28 mouse cellular contexts compared by ENCODE assay signal in genomic region chr15:80931345-80931960, GRCm38 (mm10). TPM values are rescaled to one million over a fixed set of nuclear protein-coding genes. Genes with fewer than 3 reads are reported as not detected.
A peak's percentile ranks its signal among the peaks of the same experiment; 100 is the strongest.
DNase-seq lines count a peak whose midpoint lies in the region; ATAC-seq and TF ChIP-seq lines count a peak whose summit lies in the region.
"Had no signal": no experiment of that assay in that cellular context is flagged by ENCODE, and none has a peak within 500 bp of the region (broad histone marks: within the 10 kb centered on the region; RNA-seq: fewer than 3 reads in every experiment).

No protein-coding gene starts in this region.

- H3K9ac ChIP-seq in embryonic facial prominence, embryonic 13.5 days = no peak overlapping the region
- H3K9ac ChIP-seq: embryonic facial prominence, embryonic 12.5 days; forebrain, embryonic 12.5 days; forebrain, postnatal 0 days; heart, embryonic 12.5 days; hindbrain, embryonic 12.5 days; lung, embryonic 15.5 days; midbrain, embryonic 12.5 days; neural tube, embryonic 13.5 days had no signal

- H3K4me1 ChIP-seq in embryonic facial prominence, embryonic 13.5 days = peaks cover 12% of the 10 kb centered on the region
- H3K4me1 ChIP-seq in embryonic facial prominence, embryonic 10.5 days = peaks cover 13% of the 10 kb centered on the region
- no peaks in the 10 kb centered on the region for H3K4me1 ChIP-seq in spleen, adult 2 months (ENCODE audit: control insufficient read depth, insufficient read depth, insufficient read length)
- peaks cover 10% of the 10 kb centered on the region for H3K4me1 ChIP-seq in hindbrain, embryonic 10.5 days (replicated peaks)
- H3K4me1 ChIP-seq: hindbrain, embryonic 12.5 days; lung, embryonic 15.5 days; neural tube, embryonic 13.5 days had no signal

- intact Hi-C loops in gastrocnemius, adult 2 months (cut with DNase I) = no loop called here

- H3K4me3 ChIP-seq in embryonic facial prominence, embryonic 13.5 days = no peak overlapping the region
- H3K4me3 ChIP-seq in embryonic facial prominence, embryonic 10.5 days = no peak overlapping the region
- H3K4me3 ChIP-seq in spleen, adult 2 months (ENCODE audit: extremely low read depth, insufficient read depth, insufficient read length) = no peak overlapping the region
- no peak overlapping the region for H3K4me3 ChIP-seq in hindbrain, embryonic 10.5 days
- no peak overlapping the region for H3K4me3 ChIP-seq in gastrocnemius, adult 2 months
- H3K4me3 ChIP-seq: embryonic facial prominence, embryonic 12.5 days; forebrain, embryonic 12.5 days; heart, embryonic 12.5 days; hindbrain, embryonic 12.5 days; lung, embryonic 15.5 days; midbrain, embryonic 12.5 days; myocyte; neural tube, embryonic 13.5 days had no signal

- TF ChIP-seq POLR2A in spleen, adult 2 months (IDR thresholded peaks at IDR 0.05; ENCODE audit: low read depth, low read length) = no peak

- no peak for DNase-seq in embryonic facial prominence, embryonic 10.5 days (ENCODE audit: low spot score)
- no peak for DNase-seq in spleen, adult 2 months (ENCODE audit: low read depth in 1 of 2, low spot score in 2 of 2)
- DNase-seq in spleen, adult 12 weeks (ENCODE audit: low spot score) = no peak
- DNase-seq in thymus, postnatal 14 days = peak; percentile 55
- no peak for DNase-seq in hindbrain, embryonic 10.5 days (ENCODE audit: low spot score)
- no peak for DNase-seq in gastrocnemius, adult 2 months
- no peak for DNase-seq in urinary bladder, postnatal 4 days (ENCODE audit: low spot score in 2 of 2)
- DNase-seq: adrenal gland, postnatal 10 days; cerebellum, adult 8-10 months; cerebellum, postnatal 25 days; forebrain, postnatal 0 days; gastrocnemius, postnatal 14 days; kidney, adult 9 months; kidney, postnatal 10 days; layer of hippocampus, postnatal 36 days; right cerebral cortex, postnatal 4 days had no signal

- WGBS in embryonic facial prominence, embryonic 13.5 days = 83% methylated on average over 9 of the region's 9 CpGs
- WGBS in embryonic facial prominence, embryonic 10.5 days = 89% methylated on average over 9 of the region's 9 CpGs
- WGBS in spleen, adult 2 months = 83% methylated on average over 9 of the region's 9 CpGs
- 95% methylated on average over 9 of the region's 9 CpGs for WGBS in hindbrain, embryonic 10.5 days

- no peaks in the 10 kb centered on the region for H3K9me3 ChIP-seq in embryonic facial prominence, embryonic 13.5 days
- H3K9me3 ChIP-seq in embryonic facial prominence, embryonic 10.5 days = no peaks in the 10 kb centered on the region
- no peaks in the 10 kb centered on the region for H3K9me3 ChIP-seq in hindbrain, embryonic 10.5 days
- H3K9me3 ChIP-seq: embryonic facial prominence, embryonic 12.5 days; forebrain, embryonic 12.5 days; G1E; heart, embryonic 12.5 days; hindbrain, embryonic 12.5 days; lung, embryonic 15.5 days; midbrain, embryonic 12.5 days; neural tube, embryonic 13.5 days had no signal

- ATAC-seq in embryonic facial prominence, embryonic 13.5 days (ENCODE audit: insufficient number of reproducible peaks, insufficient read depth, low FRiP score, low TSS enrichment, low read depth) = no peak
- ATAC-seq: forebrain, postnatal 0 days; intestine, postnatal 0 days had no signal

- H3K4me2 ChIP-seq in embryonic facial prominence, embryonic 13.5 days = peak overlapping the region; percentile 0; the same call in 1 of the 2 replicates
- H3K4me2 ChIP-seq: embryonic facial prominence, embryonic 12.5 days; forebrain, embryonic 12.5 days; heart, embryonic 12.5 days; hindbrain, embryonic 12.5 days; liver, embryonic 11.5 days; lung, embryonic 15.5 days; midbrain, embryonic 12.5 days; neural tube, embryonic 13.5 days had no signal

- TF ChIP-seq CTCF in spleen, adult 2 months (IDR thresholded peaks at IDR 0.05; ENCODE audit: extremely low read depth, insufficient read depth, insufficient read length, insufficient replicate concordance) = no peak
- no peak for TF ChIP-seq CTCF in gastrocnemius, adult 2 months (IDR thresholded peaks at IDR 0.05)

- H3K27me3 ChIP-seq in embryonic facial prominence, embryonic 13.5 days = no peaks in the 10 kb centered on the region
- H3K27me3 ChIP-seq in embryonic facial prominence, embryonic 10.5 days (replicated peaks; ENCODE audit: low read depth, poor library complexity, severe bottlenecking) = no peaks in the 10 kb centered on the region
- no peaks in the 10 kb centered on the region for H3K27me3 ChIP-seq in spleen, adult 2 months (ENCODE audit: control insufficient read depth, insufficient read depth, low read length)
- no peaks in the 10 kb centered on the region for H3K27me3 ChIP-seq in hindbrain, embryonic 10.5 days (ENCODE audit: insufficient read depth, poor library complexity, severe bottlenecking)
- H3K27me3 ChIP-seq: embryonic facial prominence, embryonic 12.5 days; forebrain, embryonic 12.5 days; heart, embryonic 12.5 days; hindbrain, embryonic 12.5 days; lung, embryonic 15.5 days; midbrain, embryonic 12.5 days; neural tube, embryonic 13.5 days had no signal

- peak overlapping the region; percentile 48; the same call in 1 of the 2 replicates for H3K27ac ChIP-seq in embryonic facial prominence, embryonic 13.5 days
- H3K27ac ChIP-seq in embryonic facial prominence, embryonic 10.5 days (replicated peaks) = no peak overlapping the region
- H3K27ac ChIP-seq in spleen, adult 2 months (ENCODE audit: insufficient read depth, low read length) = peak overlapping the region; percentile 51
- H3K27ac ChIP-seq in hindbrain, embryonic 10.5 days = no peak overlapping the region
- no peak overlapping the region for H3K27ac ChIP-seq in gastrocnemius, adult 2 months
- H3K27ac ChIP-seq: embryonic facial prominence, embryonic 12.5 days; forebrain, embryonic 12.5 days; hindbrain, embryonic 12.5 days; lung, embryonic 15.5 days; midbrain, embryonic 12.5 days; neural tube, embryonic 13.5 days had no signal

- H3K36me3 ChIP-seq in embryonic facial prominence, embryonic 13.5 days = peaks cover 50% of the 10 kb centered on the region
- peaks cover 75% of the 10 kb centered on the region for H3K36me3 ChIP-seq in embryonic facial prominence, embryonic 10.5 days (replicated peaks)
- peaks cover 31% of the 10 kb centered on the region for H3K36me3 ChIP-seq in spleen, adult 2 months (ENCODE audit: control insufficient read depth, insufficient read depth, low read length)
- peaks cover 84% of the 10 kb centered on the region for H3K36me3 ChIP-seq in hindbrain, embryonic 10.5 days

RNA-seq across cellular contexts. Expression of gene Adsl, which starts 16.8 kb away (rescaled TPM):
- polyA plus RNA-seq in embryonic facial prominence, embryonic 13.5 days (2015; fragmentation: Nextera tagmentation; extraction: Ambion mirVana) = 153 and 177 TPM in 2 replicates
- polyA plus RNA-seq in embryonic facial prominence, embryonic 10.5 days (2016; fragmentation: Nextera tagmentation; extraction: Ambion mirVana) = 215 and 230 TPM in 2 replicates
- 43.1 and 46.0 TPM in 2 replicates for polyA plus RNA-seq in spleen, adult 2 months (2012; rRNA removed)
- 195 and 203 TPM in 2 replicates for polyA plus RNA-seq in hindbrain, embryonic 10.5 days (2016; fragmentation: Nextera tagmentation; extraction: Ambion mirVana)
- total RNA-seq in gastrocnemius, adult 2 months (2021) = 100 to 1,000 TPM; 173 to 178 TPM

RNA-seq across cellular contexts. Expression of gene Sgsm3, which starts 46.1 kb away (rescaled TPM):
- 25.9 and 26.3 TPM in 2 replicates for polyA plus RNA-seq in embryonic facial prominence, embryonic 13.5 days (2015; fragmentation: Nextera tagmentation; extraction: Ambion mirVana)
- 30.8 and 32.0 TPM in 2 replicates for polyA plus RNA-seq in embryonic facial prominence, embryonic 10.5 days (2016; fragmentation: Nextera tagmentation; extraction: Ambion mirVana)
- polyA plus RNA-seq in spleen, adult 2 months (2012; rRNA removed) = 12.6 and 13.8 TPM in 2 replicates
- 36.6 and 39.9 TPM in 2 replicates for polyA plus RNA-seq in hindbrain, embryonic 10.5 days (2016; fragmentation: Nextera tagmentation; extraction: Ambion mirVana)
- total RNA-seq in gastrocnemius, adult 2 months (2021) = 10 to 100 TPM; 16.9 to 20.4 TPM

Comparison
In these comparisons a context has a peak if more than half of its experiments do, and no peak if none do; other contexts are left out.
1. H3K27ac ChIP-seq: peak in embryonic facial prominence, embryonic 13.5 days (single experiment) and spleen, adult 2 months (single experiment); none in embryonic facial prominence, embryonic 10.5 days (single experiment), hindbrain, embryonic 10.5 days (single experiment) and gastrocnemius, adult 2 months (single experiment).